Mouse (Mus musculus) embryo, embryonic 10.5 days (tissue): ENCODE results near the gene Vps41.

Experiments
- DNase-seq: peaks from one replicate; pipeline ENCODE4 v3.0.0-alpha.2; 2015; ENCODE audit warnings: low spot score

Gene Vps41

DNA sequence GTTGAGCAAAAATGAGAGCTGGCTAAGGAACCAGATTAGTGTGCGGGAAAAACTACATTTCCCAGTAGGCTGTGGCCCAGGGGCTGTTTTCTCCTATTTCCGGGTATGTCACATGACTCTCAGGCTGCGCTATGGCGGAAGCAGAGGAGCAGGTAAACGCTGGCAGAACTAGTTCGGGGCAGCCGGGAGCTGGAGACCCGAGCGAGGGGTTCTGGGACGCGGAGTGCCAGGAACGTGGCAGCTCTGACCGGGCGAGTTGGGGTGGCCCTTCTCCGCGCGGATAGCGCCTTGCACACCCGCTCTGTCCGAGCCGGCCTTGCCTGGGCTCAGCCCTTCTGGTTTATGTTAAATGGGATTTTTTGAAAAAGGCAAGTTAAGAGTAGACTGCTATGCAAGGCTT, at the start of gene Vps41:
Gene Vps41 (plus strand): TSS at position 102 of the 400 bp plus-strand sequence.
- DNase-seq: peak; percentile 90

DNA sequence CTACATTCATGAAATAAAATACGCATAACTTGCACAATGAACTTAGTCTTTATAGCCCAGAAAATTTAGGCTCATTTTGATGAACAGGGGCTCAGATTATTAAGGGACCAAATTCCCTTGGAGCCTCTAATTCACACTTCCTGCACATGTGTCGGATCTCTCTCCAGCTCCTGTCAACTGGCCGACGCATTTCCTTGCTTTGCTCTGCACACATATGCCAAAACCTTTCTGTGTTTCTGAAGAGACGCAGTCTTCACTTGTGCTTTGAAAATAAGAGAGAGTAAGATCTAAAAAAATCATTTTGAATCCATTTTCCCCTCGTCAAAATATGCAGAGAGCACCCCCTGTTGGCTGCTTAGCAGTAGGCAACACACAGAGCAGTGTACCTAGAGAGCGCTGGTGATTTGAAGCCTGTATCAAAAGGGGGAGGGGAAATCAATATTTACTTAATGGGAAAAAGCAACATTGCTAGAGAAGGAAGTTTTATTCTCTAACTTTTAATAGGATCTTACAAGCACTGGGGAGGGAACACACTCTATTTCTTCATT, 18.5 kb upstream of the Vps41 start:
- DNase-seq: peak; percentile 73

DNA sequence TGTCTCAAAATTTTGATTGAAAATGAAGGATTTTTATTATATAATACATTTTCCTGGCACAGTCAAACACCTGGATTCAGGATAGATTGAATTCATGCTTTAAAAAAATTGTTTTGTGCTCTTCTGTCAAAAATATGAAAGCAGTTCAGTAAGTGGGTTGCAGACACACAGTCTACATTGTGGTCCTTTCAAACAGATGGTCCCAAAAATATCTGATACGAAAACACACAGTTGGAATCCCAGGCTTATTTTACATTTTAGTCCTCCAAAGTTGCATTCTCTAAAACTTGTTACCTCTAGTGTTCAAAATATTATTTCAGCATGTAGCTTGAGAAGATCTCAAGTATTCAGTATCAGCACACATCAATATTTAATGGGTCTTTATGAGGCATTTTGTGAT, 5.4 kb upstream of the Vps41 start:
- no peak for DNase-seq

DNA sequence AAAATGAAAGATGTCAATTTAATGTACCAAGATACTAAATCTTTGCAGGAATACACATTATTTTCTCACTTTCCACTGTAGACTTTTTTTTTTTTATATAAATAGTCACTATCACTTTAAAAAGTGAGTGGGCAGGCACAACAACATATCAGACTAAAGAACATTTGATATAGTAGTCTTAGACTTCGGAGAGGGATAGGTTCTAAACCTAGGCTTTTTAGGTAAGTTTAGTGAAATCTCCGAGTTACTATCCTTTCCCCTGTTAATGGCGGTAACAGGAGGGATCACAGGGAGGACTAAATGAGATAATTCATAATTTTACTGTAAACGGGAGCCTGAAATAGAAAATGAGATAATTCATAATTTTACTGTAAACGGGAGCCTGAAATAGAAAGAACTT, 379 bp upstream of the Vps41 start:
- no peak for DNase-seq

DNA sequence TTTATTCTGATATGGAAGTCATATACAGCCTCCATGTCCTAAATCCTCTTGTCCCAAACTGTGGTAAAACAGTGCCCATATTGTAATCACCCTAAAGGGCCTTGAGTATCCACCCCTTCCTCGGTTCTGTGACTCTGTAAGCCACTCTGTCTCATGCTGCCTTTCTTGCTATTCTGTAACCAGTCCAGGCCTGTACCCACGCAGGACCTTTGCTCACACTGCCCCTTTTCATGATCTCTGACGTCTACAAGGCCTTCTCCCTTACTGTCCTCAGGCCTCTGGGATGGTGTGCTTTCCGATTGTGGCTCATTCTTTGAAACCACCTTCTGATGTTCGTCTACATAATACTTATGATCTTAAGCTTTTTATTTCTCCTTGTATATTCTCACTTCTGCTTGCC, 1.4 kb downstream of the Vps41 start:
- DNase-seq: no peak

DNA sequence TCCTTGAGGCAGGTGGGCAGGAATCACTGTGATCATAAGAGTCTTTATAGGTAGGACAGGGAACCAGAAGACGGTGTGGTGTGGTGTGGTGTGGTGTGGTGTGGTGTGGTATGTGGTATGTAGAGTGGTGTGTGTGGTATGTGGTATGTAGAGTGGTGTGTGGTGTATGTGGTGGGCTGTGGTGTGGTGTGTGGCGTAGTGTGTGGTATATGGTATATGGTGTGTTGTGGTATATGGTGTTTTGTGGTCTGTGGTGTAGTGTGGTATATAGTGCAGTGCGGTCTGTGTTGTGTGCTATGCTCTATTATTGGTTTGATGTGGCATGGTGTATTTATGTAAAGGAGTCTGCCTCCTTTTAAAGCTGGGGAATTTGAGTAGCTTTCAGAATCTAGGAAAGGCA, 13.6 kb downstream of the Vps41 start:
- no peak for DNase-seq

DNA sequence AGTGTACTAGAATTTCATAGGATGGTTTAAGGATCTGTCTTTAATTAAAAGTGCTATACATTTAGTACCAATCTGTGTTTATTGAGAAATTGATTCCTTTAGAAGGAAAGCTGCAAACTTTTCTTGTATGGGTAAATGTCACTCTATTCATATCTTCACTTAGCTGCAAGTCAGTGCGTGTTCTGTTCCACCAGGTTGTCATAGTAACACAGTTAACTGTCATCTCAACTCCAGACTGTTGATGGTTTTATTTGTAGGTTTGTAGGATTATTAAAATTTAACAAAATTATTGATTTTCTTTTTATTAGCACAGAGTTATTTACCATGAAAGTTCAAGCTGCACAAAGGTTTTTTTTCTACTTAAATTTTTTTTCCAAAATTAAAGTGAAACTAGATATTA, 19.5 kb downstream of the Vps41 start:
- DNase-seq: no peak

DNA sequence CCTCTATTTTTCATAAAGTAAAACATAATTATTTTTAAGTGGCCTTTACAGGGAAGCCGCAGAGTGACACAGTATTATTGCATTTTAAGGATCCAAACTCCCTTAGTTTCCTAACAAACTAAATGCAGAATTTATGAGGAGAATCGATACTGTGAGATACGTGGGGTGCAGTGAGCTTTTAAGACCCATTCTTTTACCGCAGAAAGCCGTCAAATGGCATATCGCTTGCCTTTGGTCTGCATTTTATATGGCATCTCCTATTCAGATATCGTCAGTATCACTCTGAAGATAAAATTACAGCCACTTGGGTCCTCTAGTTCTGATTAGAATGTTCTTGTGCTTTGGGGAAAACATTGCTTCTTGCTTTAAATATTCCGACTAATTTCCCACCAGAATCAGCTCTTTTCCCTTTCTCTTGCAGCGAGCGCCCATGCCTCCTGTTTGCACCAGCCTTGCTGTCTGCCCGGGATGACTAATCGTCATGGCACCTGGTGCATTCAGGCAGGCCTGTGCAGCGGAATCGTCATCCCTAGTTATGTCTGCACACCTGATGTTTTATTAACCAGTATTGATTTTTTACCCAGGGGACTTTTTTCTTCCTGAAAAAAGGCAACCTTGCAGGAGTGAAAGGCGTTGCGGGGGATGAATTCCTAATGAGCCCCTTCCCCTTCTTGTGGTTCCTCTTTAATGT, 26.6 kb downstream of the Vps41 start:
- DNase-seq: no peak

DNA sequence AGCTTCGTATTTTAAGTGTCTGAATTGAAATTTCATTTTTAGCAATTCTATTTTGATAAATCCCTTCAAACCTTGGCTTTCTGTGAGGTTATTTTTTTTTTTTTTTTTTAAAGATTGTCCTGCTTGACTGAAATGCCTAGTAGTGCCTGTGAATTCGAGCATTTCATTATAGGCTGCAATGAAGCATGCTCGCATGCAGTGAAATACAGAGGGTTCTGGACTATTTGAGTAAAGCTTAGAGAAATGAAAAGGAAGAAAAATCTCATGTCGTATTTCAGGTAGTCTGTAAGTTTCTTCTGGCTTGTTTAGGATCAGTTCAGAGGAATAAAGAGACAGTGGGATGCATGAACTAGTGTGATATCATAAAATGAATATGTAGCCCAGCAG, 27.2 kb downstream of the Vps41 start:
- no peak for DNase-seq

DNA sequence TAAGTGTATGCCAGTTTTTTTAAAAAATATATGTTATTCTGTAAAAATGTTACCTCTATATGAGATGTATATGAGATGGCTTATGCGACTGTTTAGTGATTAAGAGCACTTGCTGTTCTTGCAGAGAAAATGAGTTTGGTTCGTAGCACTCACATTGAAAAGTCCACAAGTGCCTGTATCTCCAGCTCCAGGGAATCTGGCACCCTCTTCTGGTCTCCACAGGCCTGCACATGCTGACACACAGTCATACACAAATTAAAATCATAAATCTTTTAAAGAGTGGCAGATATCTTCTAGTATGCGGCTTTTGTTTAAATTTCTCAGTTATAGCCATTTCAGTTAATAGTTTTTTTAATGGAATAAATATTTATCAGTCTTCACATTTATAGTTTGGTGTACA, 40.9 kb downstream of the Vps41 start:
- no peak for DNase-seq

DNA sequence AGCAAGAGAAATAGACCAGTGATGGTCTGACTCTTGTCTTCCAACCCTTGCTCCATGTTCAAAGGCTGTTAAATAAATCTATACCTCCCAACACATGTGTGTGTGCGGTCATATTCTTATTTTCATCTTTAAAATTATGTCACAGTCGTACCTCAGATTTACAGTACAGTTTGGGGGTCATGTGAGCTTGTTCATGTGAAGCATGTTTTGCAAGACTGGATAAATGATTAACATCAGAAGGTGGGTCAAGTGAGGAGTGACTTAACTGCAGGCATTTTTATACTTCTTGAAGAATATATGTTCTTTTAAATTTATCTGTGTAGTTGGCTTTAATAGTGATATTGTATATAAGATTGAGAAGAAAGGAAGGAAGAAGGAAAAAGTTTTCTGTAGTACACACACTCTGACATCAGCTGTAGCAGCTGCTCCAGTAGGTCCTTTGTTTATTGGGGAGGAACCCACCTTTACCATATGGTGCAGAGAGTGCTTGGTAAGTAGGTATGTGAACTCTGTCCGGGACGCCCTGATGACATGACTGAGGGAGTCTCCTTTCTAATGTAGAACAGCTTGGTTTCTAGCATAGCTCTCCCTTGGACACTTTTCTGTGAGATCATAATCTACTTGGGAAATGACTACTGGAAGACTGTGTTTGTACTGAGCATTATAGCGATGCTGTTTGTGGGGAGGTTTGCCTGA, 42.4 kb downstream of the Vps41 start:
- DNase-seq: no peak

DNA sequence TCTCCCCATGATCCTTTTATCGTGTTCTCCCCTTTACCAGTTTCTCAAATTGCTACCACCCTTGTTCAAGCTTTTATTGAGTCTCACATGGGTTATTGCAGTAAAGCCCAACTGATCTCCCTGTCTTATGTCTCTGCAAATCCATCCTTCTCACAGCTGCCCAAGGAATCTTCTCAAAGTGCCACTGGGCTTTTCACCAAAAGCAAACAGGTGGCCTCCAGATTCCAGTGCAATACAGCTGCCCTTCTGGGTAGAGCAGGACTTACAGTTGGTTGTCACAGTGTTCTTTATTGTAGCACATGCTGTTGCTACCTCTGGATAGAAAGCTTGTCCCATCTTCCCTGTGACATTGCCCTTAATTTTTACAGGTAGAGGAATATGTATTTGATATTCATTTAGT, 44.4 kb downstream of the Vps41 start:
- DNase-seq: no peak

DNA sequence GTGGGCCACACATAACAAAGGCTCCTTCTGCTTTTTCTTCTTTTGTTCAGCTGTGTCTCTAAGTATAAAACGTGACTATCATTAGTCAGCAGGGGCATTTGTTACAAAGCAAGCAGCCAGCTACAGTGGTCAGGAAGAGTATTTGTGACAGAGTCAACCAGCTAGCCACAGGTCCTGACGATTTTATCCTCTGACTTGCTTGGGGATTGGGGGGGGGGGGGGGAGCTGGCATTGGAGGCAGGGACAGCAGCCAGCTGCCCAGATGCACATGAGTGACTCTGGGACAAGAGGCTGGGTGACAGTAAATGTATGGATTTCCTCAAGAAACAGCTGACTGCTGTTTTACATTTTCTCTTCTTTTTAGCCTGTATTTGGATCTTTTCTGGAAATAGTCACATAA, 50.8 kb downstream of the Vps41 start:
- DNase-seq: no peak

DNA sequence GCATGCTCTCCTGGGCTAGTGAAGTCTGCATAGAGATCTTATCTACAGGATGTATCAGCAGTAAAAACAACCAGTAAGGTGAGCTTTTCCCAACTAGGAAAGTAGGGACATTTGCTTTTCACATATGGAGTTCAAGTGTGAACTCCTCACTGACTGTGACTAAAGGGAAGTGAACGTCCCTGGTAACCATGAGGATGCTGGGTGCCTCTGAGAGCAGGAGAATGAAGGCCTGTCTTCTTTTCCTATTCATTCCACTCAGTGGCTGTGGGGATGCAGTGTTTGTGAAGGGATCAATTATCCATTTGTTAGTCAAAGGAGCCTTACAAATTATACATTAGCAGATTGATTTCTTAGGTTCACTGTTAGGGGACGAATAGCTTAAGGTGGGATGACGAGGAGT, 51.4 kb downstream of the Vps41 start:
- no peak for DNase-seq

DNA sequence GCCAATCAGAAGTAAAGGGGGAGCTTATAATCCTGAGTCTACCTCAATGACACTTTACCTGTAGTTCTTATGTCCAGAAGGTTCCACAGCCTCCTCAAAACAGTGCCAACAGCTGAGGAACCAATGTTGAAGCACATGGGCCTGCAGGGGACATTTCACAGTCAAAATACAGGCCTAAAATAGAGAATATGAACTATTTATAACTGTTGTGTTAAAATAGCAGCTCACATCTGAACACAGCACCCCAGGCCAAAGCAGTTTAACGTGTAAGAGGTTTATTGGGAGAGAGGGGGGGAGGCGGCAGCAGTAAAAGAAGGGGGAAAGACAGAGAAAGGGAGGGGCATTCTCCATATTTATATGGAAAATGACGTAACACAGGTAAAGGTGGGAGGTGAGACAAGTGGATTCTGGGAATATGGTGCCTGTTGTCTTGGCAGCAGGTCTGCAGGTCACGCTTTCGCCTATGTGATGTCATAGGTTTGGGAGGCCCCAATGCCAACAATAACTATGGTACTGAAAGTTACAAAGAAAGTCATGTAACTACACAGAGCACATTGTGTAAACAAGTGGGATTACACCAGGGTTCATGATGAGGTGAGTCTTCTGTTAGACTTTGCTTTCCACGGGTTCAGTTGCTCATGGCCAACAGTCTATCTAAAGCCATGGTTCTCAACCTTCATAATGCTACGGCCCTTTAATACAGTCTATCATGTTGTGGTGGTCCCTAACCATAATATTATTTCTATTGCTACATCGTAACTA, 56.5 kb downstream of the Vps41 start:
- no peak for DNase-seq

DNA sequence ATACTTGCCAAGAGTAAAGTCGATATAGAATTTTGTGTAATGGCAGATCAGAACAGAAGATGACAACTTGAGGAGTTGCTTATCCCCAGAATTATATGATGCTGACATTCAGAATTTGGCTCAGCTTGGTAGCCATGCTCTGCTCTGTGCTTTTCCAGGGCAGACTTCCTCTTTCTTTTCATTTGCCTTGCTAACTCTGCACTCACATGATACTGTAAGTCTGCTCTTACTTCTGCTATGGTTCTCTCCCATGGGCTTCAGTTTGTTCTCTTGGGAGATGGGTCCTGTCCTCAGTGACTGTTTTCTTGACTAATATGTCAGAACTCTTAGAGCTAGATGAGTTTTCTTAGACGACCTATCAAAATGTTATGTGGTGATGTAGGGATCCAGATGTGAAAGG, 64.2 kb downstream of the Vps41 start:
- DNase-seq: no peak

DNA sequence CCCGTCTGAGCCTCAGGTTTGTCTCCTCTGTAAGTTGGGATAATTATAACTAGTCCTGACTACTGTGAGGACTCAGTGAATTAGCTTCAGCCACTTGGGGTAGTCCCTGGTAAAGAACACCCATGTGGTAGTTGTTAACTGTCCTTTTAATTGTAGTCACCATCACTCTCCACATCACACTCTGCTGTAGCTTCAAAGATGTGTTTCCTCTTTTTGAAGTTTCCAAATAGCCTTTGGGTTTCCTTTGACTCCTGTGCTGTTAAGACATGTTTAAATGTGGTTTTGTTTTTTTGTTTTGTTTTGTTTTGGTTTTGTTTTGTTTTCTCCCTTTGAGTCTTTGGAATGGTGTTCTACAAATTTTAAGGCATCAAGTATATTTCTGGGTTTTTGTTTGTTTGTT, 68.6 kb downstream of the Vps41 start:
- no peak for DNase-seq

DNA sequence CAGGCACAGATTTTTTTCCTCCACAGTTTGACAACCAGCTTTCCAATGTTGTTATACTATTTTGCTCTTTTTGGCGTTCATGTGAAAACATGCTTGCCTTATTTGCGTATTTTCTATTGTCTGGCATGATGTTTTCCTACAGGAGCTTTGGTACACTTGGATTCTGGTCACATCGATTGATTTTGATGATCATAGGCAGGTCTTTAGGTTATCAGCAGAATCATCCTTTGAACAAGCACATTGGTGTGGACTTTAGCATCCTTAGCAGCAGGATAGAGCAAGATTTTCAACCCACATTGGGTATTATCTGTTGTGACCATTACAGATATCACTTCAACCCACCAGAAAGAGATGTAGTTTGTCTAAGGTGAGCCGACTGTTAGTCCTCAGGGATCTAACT, 71.0 kb downstream of the Vps41 start:
- DNase-seq: no peak

DNA sequence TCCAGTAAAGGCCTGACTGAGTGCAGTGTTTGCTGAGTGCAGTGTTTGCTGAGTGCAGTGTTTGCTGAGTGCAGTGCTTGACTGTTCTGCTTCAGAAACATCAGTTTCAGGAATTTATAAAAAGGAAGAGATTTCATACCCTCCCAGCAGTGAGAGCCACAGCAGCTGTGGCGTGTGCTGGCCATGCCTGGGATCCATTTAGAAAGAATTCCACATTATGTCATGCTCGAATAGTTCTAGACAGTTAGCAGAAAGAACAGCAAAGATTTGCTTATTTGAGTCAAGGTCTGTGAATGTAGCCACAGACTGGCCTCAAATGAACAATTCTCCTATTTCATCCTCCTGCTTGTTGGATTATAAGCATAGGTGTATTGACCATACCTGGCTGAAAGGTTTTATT, 71.6 kb downstream of the Vps41 start:
- DNase-seq: no peak

DNA sequence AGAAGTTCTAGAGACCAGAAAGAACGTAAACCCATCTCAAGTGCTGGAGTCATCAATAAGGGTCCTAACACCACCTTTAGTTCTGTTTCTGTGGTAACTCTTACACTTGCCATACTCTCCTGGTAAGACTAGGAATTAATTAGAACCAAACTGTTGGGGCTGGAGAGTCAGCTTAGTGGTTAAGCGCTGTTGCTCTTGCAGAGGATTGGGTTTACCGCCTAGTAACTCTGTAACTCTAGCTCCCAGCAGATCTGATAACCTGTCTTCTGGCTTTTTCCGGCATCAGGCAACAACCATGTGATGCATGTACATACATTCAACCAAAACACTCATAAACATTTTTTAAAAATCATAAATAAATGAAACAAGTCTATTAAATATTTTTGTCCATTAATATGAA, 72.6 kb downstream of the Vps41 start:
- no peak for DNase-seq

DNA sequence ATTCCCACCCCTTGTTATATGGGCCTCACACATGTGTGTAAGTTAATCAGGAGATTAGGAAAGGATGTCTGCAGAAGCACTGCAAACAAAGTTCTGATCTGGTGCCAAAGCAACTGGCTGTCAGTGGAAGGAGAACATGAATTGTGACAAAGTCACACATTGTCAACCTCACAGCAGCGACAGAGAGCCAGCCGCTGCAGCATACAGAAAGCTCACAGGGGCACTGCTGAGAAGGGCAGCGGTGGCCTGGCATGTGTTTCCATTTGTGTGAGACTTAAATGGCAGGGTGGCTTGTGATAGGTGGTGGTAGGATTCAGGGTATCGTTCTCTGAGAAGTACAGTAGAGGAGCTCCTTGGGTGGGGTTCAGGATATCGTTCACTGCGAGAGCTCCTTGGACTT, 73.0 kb downstream of the Vps41 start:
- no peak for DNase-seq

DNA sequence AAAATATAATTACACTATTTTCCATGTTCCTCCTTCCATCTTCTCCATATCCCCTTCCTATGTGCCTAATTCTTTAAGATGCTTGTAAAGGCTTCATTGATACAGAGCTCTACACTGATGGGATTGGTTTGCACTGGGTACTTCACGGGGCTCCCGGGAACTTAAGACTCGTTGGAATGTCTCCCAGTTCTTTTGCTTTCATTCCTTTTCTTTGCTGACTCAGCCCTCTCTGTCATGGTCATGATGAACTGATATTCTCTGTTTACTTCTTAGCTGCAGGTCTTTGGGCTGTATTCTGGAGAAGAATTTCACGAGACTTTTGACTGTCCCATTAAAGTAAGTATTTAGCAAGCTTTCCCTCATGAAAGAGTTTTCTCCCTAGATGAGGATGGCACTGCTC, 74.2 kb downstream of the Vps41 start:
- DNase-seq: no peak

DNA sequence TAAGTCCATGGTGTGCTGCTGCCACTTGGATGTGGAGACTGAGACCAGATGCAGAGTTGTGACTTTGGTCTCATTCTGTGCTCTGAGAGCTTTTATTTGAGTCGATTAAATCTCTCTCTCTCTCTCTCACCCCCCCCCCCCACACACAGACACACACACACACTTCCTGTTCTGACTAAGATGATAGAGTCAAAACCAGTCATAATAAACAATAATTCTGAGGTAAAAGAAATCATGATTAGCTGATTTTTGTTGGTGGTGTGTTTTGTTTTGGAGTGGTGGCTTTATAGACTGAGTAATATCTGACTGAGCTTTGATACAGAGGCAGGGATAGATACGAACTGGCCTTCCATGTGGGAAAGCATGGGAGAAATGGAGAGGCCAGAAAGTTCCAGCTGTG, 74.6 kb downstream of the Vps41 start:
- DNase-seq: no peak
